Mouse (Mus musculus) thymus, postnatal 0 days (tissue): ENCODE measurements around the gene Vmn2r8. TPM values are rescaled to one million over a fixed set of nuclear protein-coding genes. Genes with fewer than 3 reads are reported as not detected.
"Not testable (repeated sequence)": the region's sequence is repeated elsewhere in the genome, so short reads cannot be mapped to it uniquely, and the experiment has no call there.

Experiments
- DNase-seq: peaks from one replicate; pipeline ENCODE4 v3.0.0-alpha.2; 2015; ENCODE audit warnings: low spot score
- polyA plus RNA-seq: library from polyadenylated mRNA; unstranded; fragments of >200 nt; fragmentation: Nextera tagmentation; extraction: Ambion mirVana; gene quantifications from 2 replicates; pipeline ENCODE4 v1.2.1, GENCODE M21; 2015

Gene Vmn2r8
- polyA plus RNA-seq: not detected in 2 replicates

DNA sequence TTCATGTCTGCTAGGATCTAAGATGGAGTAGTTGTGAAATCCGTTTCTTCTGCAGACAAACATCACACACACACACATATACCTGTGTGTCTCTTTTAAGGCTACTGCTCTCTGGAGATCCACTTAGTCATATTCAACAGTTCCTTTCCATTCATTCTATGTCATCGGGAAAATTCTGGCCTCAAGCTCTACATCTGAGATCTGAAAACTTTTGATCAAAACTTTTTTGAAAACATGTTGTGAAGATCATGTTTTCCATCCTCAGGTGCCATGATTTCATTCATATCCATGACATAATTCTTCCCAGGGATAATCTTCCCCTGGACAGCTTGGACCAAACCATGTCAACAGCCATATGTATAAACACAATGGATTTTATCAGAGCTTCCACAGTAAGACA lies at the start of gene Vmn2r8:
TSS of gene Vmn2r8 (minus strand) at position 101 of the 400 bp plus-strand sequence.
- DNase-seq: not testable (repeated sequence)

DNA sequence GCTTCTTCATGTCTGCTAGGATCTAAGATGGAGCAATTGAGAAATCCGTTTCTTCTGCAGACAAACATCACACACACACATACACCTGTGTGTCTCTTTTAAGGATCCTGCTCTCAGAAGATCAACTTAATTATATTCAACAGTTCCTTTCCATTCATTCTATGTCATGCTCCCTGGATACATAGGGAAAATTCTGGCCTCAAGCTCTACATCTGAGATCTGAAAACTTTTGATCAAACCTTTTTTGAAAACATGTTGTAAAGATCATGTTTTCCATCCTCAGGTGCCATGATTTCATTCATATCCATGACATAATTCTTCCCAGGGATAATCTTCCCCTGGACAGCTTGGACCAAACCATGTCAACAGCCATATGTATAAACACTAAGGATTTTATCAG lies 43.9 kb upstream of the Vmn2r8 start, which contains the start of gene Vmn2r9:
TSS of gene Vmn2r9 (minus strand) at position 101 of the 400 bp plus-strand sequence.
- not testable (repeated sequence) for DNase-seq

DNA sequence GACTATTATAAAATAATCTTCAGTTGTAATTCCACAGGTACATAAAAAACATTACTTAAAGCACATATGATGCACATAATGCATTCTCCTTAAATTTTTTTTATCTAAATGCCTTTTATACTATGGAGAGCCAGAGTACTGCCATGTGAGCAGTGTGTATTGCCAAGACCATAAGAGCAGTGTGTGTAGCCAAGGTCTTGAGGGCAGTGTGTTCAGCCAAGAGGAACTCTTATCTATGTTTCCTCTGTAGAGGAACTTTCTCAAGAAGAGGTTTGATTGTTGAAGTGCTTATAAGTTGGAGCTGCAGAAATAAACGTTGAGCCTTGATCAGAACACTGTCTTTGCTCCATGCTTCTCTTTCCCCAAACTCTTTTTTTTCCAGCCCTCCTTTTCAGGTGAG lies 40.8 kb upstream of the Vmn2r8 start:
- DNase-seq: no peak

DNA sequence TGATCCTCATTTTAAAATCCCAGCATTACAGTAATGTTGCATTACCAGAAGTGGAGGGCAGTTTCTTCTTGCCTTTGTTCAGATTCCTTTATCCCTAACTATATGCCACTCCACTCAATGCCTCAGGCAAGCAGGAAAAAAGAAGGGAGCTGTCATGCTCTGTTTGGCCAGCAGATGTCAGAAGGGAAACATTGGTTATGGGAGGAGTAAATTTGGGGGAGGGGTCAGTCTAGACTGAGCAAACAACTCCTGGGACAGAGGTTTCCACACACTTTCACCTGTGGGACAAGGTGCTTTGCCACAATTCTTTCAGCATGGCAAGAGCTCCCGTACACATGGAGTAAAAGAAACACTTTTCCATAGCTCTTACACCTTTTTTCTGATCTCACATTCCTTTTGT lies 27.5 kb upstream of the Vmn2r8 start:
- no peak for DNase-seq

DNA sequence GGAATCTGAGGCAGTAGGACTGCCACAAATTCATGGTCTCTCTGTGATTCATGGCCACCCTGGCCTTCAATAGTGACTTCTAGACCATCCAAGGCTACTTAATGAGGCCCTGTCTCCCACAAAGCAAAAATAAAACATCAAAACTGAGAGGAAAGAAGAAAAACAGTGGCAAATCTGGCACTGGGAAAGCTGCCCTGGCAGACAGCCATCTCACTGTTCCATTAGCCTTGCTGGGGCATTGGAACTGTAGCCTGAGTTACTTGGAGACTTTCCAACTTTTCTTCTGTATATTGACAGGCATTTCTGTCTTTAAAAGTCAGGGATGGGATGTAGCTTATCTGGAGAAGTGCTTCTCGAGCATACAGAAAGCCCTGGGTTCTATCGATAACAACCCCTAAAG lies 14.6 kb upstream of the Vmn2r8 start:
- no peak for DNase-seq

DNA sequence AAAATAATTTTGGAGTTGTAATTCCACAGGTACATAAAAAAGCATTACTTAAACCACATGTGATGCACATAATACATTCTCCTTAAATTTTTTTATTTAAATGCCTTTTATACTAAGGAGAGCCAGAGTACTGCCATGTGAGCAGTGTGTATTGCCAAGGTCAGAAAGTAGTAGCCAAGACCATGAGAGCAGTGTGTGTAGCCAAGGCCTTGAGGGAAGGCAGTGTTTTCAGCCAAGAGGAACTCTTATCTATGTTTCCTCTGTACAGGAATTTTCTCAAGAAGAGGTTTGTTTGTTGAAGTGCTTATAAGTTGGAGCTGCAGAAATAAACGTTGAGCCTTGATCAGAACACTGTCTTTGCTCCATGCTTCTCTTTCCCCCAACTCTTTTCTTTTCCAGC lies 5.0 kb downstream of the Vmn2r8 start:
- no peak for DNase-seq

DNA sequence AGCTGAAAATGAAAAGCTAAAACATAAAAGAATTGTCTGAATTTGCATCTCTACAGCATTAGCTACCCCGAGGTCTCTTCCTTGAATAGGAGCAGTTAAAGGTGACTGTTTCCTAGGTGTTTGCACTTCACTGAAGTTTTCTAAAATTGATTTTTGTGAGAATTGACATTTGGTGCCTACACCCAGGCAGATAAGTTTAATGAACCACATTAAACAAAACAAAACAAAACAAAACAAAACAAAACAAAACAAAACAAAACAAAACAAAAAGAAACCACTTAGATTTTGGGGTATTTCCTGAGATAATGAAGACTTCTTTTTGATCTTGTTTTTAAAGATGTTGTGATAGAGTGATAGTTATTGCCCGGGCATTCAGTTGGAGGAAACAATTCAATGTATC lies 13.4 kb downstream of the Vmn2r8 start, which contains the start of gene Tmed11:
TSS of gene Tmed11 (minus strand) at position 101 of the 400 bp plus-strand sequence.
- not testable (repeated sequence) for DNase-seq

DNA sequence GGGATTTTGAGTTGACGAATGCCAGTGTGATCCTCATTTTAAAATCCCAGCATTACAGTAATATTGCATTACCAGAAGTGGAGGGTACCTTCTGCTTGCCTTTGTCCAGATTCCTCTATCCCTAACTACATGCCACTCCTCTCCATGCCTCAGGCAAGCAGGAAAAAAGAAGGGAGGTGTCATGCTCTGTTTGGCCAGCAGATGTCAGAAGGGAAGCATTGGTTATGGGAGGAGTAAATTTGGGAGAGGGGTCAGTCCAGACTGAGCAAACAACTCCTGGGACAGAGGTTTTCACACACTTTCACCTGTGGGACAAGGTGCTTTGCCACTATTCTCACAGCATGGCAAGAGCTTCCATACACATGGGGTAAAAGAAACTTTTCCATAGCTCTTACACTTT lies 18.3 kb downstream of the Vmn2r8 start:
- DNase-seq: not testable (repeated sequence)

DNA sequence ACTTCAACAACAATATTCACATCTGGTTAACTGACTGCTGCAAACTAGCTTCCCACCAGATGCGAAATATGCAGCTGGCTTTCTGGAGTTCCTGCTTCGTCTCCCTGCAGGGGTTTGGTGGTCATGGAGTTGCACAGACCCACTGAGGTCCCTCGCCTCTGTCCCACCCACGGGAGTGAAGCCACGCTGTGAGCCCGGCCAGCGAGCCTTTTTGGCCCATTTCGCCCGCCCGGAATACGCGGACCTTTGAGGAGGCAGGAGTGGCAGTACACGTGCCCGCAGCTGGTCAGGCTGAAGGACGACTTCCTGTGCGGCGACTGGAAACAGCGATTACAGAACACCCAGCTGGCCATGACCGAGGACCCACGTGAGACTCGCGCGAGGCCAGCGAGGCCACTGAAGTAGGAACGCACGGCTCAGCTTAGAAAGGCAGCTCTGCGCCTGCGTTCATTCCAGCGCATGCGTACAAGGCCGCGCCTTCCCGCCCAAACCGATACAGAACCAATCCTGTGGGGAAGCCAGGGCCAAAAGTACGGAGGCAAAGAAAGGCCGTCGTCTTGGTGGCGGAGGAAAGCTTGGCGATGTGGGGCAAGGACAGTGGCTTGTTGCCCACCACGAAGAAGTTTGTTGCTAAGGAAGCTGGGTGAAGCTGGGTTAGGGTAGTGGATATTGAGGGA lies 33.9 kb downstream of the Vmn2r8 start, which contains the start of gene Rnf212:
TSS of gene Rnf212 (minus strand) at position 353 of the 677 bp plus-strand sequence.
- no peak for DNase-seq

DNA sequence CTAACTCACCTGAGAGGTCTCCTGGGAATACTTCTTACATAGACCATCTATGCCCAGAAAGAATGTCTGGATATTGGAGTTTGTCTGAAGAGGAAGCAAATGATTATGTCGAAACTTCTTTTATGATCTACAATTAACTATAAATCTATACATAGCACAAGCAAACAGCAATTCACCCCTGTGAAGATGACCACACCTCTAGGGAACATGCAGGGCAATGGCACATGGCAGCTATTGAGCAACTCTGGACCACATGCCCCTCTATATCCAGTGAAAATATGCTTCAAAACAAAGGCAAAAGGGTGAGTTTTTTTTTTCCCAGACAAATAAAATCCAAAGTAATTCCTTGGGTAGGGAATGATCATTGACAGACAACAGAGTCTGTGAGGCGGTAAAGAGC lies 48.6 kb downstream of the Vmn2r8 start:
- DNase-seq: no peak

DNA sequence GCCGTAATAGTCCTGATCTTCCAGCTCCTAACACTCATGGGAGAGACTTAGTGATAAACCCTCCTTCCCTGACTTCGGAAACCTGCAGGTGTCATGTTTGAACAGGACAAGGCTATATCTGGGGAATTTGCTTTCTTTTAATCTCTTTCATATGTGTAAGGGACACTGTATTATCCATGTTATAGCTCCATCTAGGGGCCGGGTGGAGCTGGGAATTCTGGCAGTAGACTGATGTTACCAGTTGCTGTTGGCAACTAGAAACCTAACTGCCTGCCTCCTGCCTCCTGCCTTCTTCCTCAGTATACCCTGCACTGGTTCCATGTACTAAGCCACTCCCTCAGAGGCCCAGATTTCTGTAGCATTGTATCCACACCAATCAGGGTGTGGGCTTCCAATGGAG lies 50.3 kb downstream of the Vmn2r8 start:
- no peak for DNase-seq

DNA sequence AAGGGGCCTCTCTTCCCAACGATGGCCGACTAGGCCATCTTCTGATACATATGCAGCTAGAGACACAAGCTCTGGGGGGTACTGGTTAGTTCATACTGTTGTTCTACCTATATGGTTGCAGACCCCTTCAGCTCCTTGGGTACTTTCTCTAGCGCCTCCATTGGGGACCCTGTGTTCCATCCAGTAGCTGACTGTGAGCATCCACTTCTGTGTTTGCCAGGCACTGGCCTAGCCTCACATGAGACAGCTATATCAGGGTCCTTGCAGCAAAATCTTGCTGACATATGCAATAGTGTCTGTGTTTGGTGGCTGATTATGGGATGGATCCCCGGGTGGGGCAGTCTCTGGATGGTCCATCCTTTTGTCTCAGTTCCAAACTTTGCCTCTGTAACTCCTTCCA lies 57.4 kb downstream of the Vmn2r8 start:
- not testable (repeated sequence) for DNase-seq

DNA sequence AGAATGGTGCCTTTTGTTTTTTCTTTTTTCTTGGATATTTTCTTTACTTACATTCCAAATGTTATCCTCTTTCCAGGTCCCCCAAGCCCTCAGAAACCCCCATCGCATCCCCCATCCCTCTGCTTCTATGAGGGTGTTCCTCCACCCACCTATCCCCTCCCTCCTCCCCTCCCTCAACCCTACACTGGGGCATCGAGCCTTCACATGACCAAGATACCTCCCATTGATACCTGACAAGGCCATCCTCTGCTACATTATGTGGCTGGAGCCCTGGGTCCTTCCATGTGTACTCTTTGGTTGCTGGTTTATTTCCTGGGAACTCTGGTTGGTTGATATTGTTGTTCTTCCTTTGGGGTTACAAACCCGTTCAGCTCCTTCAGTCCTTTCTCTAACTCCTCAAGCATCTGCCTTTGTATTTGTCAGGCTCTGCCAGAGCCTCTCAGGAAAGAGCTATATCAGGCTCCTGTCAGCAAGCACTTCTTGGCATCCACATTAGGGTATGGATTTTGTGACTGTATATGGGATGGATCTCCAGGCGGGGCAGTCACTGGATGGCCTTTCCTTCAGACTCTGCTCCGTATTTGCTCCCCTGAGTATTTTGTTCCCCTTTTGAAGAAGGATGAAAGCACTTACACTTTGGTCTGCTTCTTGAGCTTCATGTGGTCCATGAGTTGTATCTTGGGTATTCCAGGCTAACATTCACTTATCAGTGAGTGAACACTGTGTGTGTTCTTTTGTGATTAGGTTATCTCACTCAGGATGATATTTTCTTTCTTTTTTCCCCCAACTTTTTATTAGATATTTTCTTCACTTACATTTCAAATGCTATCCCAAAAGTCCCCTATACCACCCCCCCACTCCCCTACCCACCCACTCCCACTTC lies 58.1 kb downstream of the Vmn2r8 start:
- no peak for DNase-seq

DNA sequence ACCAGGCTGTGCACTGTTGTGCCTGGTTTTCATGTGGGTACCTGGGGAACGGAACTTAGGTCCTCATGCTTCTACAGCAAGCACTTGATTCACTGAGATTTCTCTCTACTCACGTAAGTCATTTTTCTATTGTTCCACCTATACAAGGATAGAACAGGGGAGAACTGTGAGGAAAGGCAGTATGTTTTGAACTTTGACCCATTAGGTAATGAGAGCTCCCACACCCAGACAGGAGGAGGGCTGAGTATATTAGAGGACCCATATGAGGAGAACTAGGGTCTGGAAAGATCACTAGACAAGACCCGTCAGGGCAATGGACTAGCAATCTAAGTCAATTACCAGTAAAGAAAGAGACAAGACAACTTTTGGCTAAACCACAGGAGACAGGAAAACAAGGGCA lies 64.0 kb downstream of the Vmn2r8 start:
- no peak for DNase-seq

DNA sequence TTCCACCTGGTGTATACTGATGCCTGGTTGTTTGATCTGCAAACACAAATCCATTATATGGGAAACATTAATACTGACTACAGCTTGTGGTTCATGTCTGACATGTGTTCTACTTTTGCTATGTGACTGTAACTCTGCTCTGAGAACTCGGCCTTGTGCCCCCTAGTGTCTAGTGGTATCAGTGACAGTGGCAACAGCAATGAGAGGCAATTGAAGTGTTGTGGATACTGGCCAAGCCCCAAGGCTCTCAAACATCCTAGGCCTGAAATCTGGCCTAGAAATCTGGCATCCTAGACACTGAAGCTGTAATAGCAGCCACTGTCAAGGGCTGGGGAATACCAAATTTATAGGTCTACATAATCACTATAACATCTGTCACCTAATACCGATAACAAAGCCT lies 64.8 kb downstream of the Vmn2r8 start:
- DNase-seq: no peak

DNA sequence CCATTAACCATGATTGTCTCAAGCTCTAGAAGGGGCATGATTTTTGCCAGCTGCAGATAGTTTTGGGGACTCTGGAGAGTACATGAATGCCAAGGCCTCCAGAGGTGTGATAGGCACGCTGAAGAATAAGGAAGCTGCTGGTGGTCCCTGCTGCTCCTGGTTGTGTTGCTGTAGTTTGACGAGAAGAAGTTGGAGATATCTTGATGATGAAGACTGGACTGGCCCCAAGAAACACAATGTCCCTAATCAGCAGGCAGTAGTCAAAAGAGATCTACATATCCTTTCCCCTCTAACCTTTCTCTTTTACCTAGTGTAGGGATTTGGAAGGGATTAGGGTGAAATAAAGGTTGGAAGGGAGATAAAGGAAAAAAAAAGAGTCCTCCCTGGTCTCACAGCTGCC lies 66.1 kb downstream of the Vmn2r8 start:
- DNase-seq: no peak

DNA sequence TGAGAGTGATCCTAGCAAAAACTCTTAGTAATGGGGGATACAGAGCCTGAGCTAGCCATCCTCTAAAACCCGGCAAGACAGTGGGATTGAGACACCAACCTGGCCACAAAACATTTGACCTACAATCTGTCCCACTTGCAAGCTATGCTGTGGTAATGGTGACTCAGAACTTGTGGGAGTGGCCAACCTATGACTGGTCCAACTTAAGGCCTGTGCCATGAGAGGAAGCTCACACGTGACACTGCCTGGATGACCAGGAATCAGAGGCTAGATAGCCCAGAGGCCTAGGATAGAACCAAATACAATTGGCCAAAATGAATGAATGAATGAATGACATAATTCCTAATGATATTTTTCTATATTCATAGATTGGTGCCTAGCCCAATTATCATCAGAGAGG lies 66.8 kb downstream of the Vmn2r8 start:
- DNase-seq: no peak

Other genes with a start within 250 kb of the Vmn2r8 start
- 44.6 and 50.1 TPM in 2 replicates for gene Gak, start 179.1 kb downstream of the Vmn2r8 start, polyA plus RNA-seq
- gene Tmem175, start 179.1 kb downstream of the Vmn2r8 start, polyA plus RNA-seq: 25.2 and 28.3 TPM in 2 replicates
- 5.4 and 6.2 TPM in 2 replicates for gene Idua, start 148.5 kb downstream of the Vmn2r8 start, polyA plus RNA-seq
- 5.0 and 6.6 TPM in 2 replicates for gene Dgkq, start 139.2 kb downstream of the Vmn2r8 start, polyA plus RNA-seq
- gene Slc26a1, start 133.3 kb downstream of the Vmn2r8 start, polyA plus RNA-seq: 0.14 and 0.20 TPM in 2 replicates
- 4.1 and 5.1 TPM in 2 replicates for gene Fgfrl1, start 116.5 kb downstream of the Vmn2r8 start, polyA plus RNA-seq
- gene Rnf212, start 33.9 kb downstream of the Vmn2r8 start, polyA plus RNA-seq: not detected in 2 replicates
- gene Tmed11, start 13.5 kb downstream of the Vmn2r8 start, polyA plus RNA-seq: not detected in 2 replicates
- gene Vmn2r9, start 43.8 kb upstream of the Vmn2r8 start, polyA plus RNA-seq: not detected in 2 replicates
- not detected in 2 replicates for gene Vmn2r10, start 197.7 kb upstream of the Vmn2r8 start, polyA plus RNA-seq